In the genomic region with DNA sequence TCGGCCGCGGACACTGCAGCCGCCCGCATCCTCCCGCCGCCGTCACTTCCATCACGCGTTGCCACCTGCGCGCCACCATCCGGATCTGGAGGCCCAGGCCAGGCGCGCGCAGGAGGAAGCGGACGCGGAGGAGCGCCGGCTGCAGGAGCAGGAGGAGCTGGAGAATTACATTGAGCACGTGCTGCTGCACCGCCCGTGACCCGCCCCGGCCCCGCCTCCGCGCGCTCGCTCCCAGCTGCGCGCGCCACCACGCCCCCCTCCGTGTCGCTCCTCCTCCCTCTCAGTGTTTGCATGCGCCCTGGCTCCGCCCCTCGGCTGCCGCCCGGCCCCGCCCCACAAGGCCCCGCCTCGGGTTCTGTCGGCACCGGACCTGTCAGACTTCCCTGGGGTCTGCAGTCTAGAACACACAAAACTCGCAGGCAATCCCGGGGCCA, we compare ENCODE assay signal across 8 mouse cellular contexts. TPM values are rescaled to one million over a fixed set of nuclear protein-coding genes. Genes with fewer than 3 reads are reported as not detected.
DNase-seq lines count a peak whose midpoint lies in the region; ATAC-seq lines count a peak whose summit lies in the region.

No protein-coding gene starts in this region.

- no peaks in the 10 kb centered on the region for H3K9me3 ChIP-seq in hindbrain, embryonic 14.5 days (ENCODE audit: control insufficient read depth, low read length)

- peak overlapping the region; percentile 60 for H3K4me3 ChIP-seq in hindbrain, embryonic 14.5 days (replicated peaks; ENCODE audit: low read length)
- peak overlapping the region; percentile 32 for H3K4me3 ChIP-seq in macrophage (ENCODE audit: inconsistent target)

- H3K27me3 ChIP-seq in hindbrain, embryonic 14.5 days (ENCODE audit: control insufficient read depth, insufficient read depth, low read length), result peaks cover 37% of the 10 kb centered on the region

- H3K4me2 ChIP-seq in hindbrain, embryonic 14.5 days (replicated peaks), result peak overlapping the region; percentile 100

- H3K27ac ChIP-seq in hindbrain, embryonic 14.5 days, result 0 out of 2 replicates have a peak overlapping the region, but pooled peaks have one; percentile 5
- H3K27ac ChIP-seq in macrophage, result no peak overlapping the region

- peak; percentile 94 for DNase-seq in R1 (ENCODE audit: low read depth, low spot score)
- peak; percentile 89 to 92 for DNase-seq in cerebellum, postnatal 14 days
- peak; percentile 53 to 70 for DNase-seq in frontal cortex, postnatal 25 days (ENCODE audit: low spot score in 2 of 2)
- peak; percentile 77 for DNase-seq in hindbrain, embryonic 14.5 days (ENCODE audit: low spot score)
- DNase-seq in left cerebral cortex, adult 18-20 months (ENCODE audit: low spot score in 2 of 2), result peak; percentile 79 to 90
- DNase-seq in right cerebral cortex, adult 18-20 months, result peak; percentile 91
- DNase-seq in urinary bladder, adult 2 months (ENCODE audit: low spot score), result peak; percentile 77

- H3K9ac ChIP-seq in hindbrain, embryonic 14.5 days, result peak overlapping the region; percentile 65

- peaks cover 17% of the 10 kb centered on the region for H3K4me1 ChIP-seq in hindbrain, embryonic 14.5 days (replicated peaks; ENCODE audit: control insufficient read depth, insufficient read depth, low read length)

- 0% methylated on average over 32 of the region's 49 CpGs for WGBS in hindbrain, embryonic 14.5 days
- WGBS in macrophage (ENCODE audit: missing documents), result under 1% methylated on average over 49 of the region's 49 CpGs

- no peaks in the 10 kb centered on the region for H3K79me2 ChIP-seq in macrophage (ENCODE audit: inconsistent target)

- H3K36me3 ChIP-seq in hindbrain, embryonic 14.5 days (replicated peaks; ENCODE audit: control insufficient read depth, insufficient read depth), result peaks cover 26% of the 10 kb centered on the region
- H3K36me3 ChIP-seq in macrophage (ENCODE audit: inconsistent target), result peaks cover 17% of the 10 kb centered on the region

- ATAC-seq in hindbrain, embryonic 14.5 days (ENCODE audit: low FRiP score), result peak; percentile 53

RNA-seq across cellular contexts. Expression of gene Vgf, which starts 6.5 kb away (rescaled TPM):
- polyA plus RNA-seq in hindbrain, embryonic 14.5 days (2014; fragmentation: Nextera tagmentation; extraction: Ambion mirVana), result 7.0 and 9.7 TPM in 2 replicates
- 100 to 1,000 TPM; 390 to 400 TPM for total RNA-seq in left cerebral cortex, adult 18-20 months (2021)
- under 1 TPM in 2 of 26 experiments, not detected in 24; 0.21 to 0.38 TPM for total RNA-seq in macrophage (2018; cell fraction: chromatin; rRNA removed)
- total RNA-seq in macrophage (2018; cell fraction: cytosol; rRNA removed), result under 1 TPM in 14 of 26 experiments, not detected in 12; 0.05 to 0.44 (median 0.15) TPM
- under 1 TPM in 10 of 26 experiments, not detected in 16; 0.32 to 0.77 (median 0.43) TPM for total RNA-seq in macrophage (2018; cell fraction: nucleus; rRNA removed)
- not detected in 3 replicates for polyA plus RNA-seq in macrophage (2018)
- polyA plus RNA-seq in urinary bladder, adult 2 months (2012; rRNA removed), result 0.08 and 0.15 TPM in 2 replicates

RNA-seq across cellular contexts. Expression of gene Ap1s1, which starts 13.3 kb away (rescaled TPM):
- polyA plus RNA-seq in hindbrain, embryonic 14.5 days (2014; fragmentation: Nextera tagmentation; extraction: Ambion mirVana), result 192 and 201 TPM in 2 replicates
- total RNA-seq in left cerebral cortex, adult 18-20 months (2021), result 100 to 1,000 TPM; 391 to 401 TPM
- total RNA-seq in macrophage (2018; cell fraction: chromatin; rRNA removed), result 10 to 100 TPM in 23 of 26 experiments, 1 to 10 TPM in 3; 6.2 to 49.3 (median 23.6) TPM
- total RNA-seq in macrophage (2018; cell fraction: cytosol; rRNA removed), result 100 to 1,000 TPM in 6 of 26 experiments, 10 to 100 TPM in 20; 72.4 to 109 (median 91.0) TPM
- total RNA-seq in macrophage (2018; cell fraction: nucleus; rRNA removed), result 10 to 100 TPM; 14.8 to 81.5 (median 43.1) TPM
- polyA plus RNA-seq in macrophage (2018), result 120 to 219 TPM (median 131 TPM) in 3 replicates
- polyA plus RNA-seq in urinary bladder, adult 2 months (2012; rRNA removed), result 96.2 and 118 TPM in 2 replicates

RNA-seq across cellular contexts. Expression of gene Serpine1, which starts 39.4 kb away (rescaled TPM):
- polyA plus RNA-seq in hindbrain, embryonic 14.5 days (2014; fragmentation: Nextera tagmentation; extraction: Ambion mirVana), result 0.25 TPM in 2 replicates
- total RNA-seq in left cerebral cortex, adult 18-20 months (2021), result under 1 TPM; 0.70 to 0.89 TPM
- 100 to 1,000 TPM in 3 of 26 experiments, 10 to 100 TPM in 9, 1 to 10 TPM in 8, under 1 TPM in 5, not detected in 1; 0.42 to 145 (median 9.2) TPM for total RNA-seq in macrophage (2018; cell fraction: chromatin; rRNA removed)
- total RNA-seq in macrophage (2018; cell fraction: cytosol; rRNA removed), result 100 to 1,000 TPM in 1 of 26 experiments, 10 to 100 TPM in 6, 1 to 10 TPM in 8, under 1 TPM in 11; 0.29 to 121 (median 1.2) TPM
- total RNA-seq in macrophage (2018; cell fraction: nucleus; rRNA removed), result 100 to 1,000 TPM in 3 of 26 experiments, 10 to 100 TPM in 12, 1 to 10 TPM in 8, under 1 TPM in 3; 0.55 to 161 (median 14.6) TPM
- polyA plus RNA-seq in macrophage (2018), result 0.69 to 5.1 TPM (median 0.75 TPM) in 3 replicates
- polyA plus RNA-seq in urinary bladder, adult 2 months (2012; rRNA removed), result 6.2 and 8.3 TPM in 2 replicates

RNA-seq across cellular contexts. Expression of gene Znhit1, which starts 44.8 kb away (rescaled TPM):
- 116 and 121 TPM in 2 replicates for polyA plus RNA-seq in hindbrain, embryonic 14.5 days (2014; fragmentation: Nextera tagmentation; extraction: Ambion mirVana)
- 100 to 1,000 TPM in 1 of 2 experiments, 10 to 100 TPM in 1; 96.6 to 107 TPM for total RNA-seq in left cerebral cortex, adult 18-20 months (2021)
- total RNA-seq in macrophage (2018; cell fraction: chromatin; rRNA removed), result 10 to 100 TPM; 10.8 to 78.1 (median 37.5) TPM
- 100 to 1,000 TPM in 20 of 26 experiments, 10 to 100 TPM in 6; 78.0 to 175 (median 127) TPM for total RNA-seq in macrophage (2018; cell fraction: cytosol; rRNA removed)
- 10 to 100 TPM; 30.0 to 92.4 (median 59.2) TPM for total RNA-seq in macrophage (2018; cell fraction: nucleus; rRNA removed)
- 81.1 to 121 TPM (median 96.1 TPM) in 3 replicates for polyA plus RNA-seq in macrophage (2018)
- polyA plus RNA-seq in urinary bladder, adult 2 months (2012; rRNA removed), result 62.3 and 66.6 TPM in 2 replicates

RNA-seq across cellular contexts. Expression of gene Plod3, which starts 45.8 kb away (rescaled TPM):
- polyA plus RNA-seq in hindbrain, embryonic 14.5 days (2014; fragmentation: Nextera tagmentation; extraction: Ambion mirVana), result 30.1 and 30.7 TPM in 2 replicates
- 10 to 100 TPM; 32.2 to 32.8 TPM for total RNA-seq in left cerebral cortex, adult 18-20 months (2021)
- total RNA-seq in macrophage (2018; cell fraction: chromatin; rRNA removed), result 100 to 1,000 TPM in 1 of 26 experiments, 10 to 100 TPM in 24, 1 to 10 TPM in 1; 9.8 to 313 (median 46.6) TPM
- 100 to 1,000 TPM in 10 of 26 experiments, 10 to 100 TPM in 16; 58.5 to 132 (median 91.2) TPM for total RNA-seq in macrophage (2018; cell fraction: cytosol; rRNA removed)
- 100 to 1,000 TPM in 21 of 26 experiments, 10 to 100 TPM in 5; 87.2 to 252 (median 145) TPM for total RNA-seq in macrophage (2018; cell fraction: nucleus; rRNA removed)
- polyA plus RNA-seq in macrophage (2018), result 93.2 to 105 TPM (median 102 TPM) in 3 replicates
- 45.8 and 50.9 TPM in 2 replicates for polyA plus RNA-seq in urinary bladder, adult 2 months (2012; rRNA removed)
